ENCODE assay signal across 12 mouse cellular contexts in the genomic region with DNA sequence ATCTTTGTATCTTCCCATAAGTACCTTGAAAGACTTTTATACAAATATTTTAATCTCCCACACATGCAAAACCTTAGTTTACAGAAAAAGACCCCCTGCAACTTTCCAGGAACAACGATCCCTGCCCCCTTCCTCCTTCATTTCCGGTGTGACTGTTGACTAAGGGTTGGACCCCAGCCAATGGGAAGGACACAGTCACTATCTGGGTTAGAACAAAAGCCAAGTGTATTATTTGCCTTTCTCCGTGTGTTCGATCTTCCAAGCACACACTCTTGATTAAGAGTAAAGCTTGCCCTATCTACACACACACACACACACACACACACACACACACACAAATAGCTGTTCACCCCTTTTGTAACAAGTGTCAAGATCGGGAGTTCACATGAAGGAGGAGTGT.
DNase-seq lines count a peak whose midpoint lies in the region; ATAC-seq lines count a peak whose summit lies in the region.
"Had no signal": no experiment of that assay in that cellular context is flagged by ENCODE, and none has a peak within 500 bp of the region (broad histone marks: within the 10 kb centered on the region; RNA-seq: fewer than 3 reads in every experiment).

No protein-coding gene starts in this region.

- H3K4me3 ChIP-seq in heart, embryonic 12.5 days: no peak overlapping the region
- no peak overlapping the region for H3K4me3 ChIP-seq in hindbrain, embryonic 11.5 days (ENCODE audit: low read depth, low read length)
- no peak overlapping the region for H3K4me3 ChIP-seq in forebrain, embryonic 14.5 days (ENCODE audit: low read depth, low read length)
- H3K4me3 ChIP-seq: forebrain, embryonic 13.5 days; limb, embryonic 10.5 days had no signal

- no peak overlapping the region for H3K27ac ChIP-seq in heart, embryonic 12.5 days (ENCODE audit: poor library complexity, severe bottlenecking)
- H3K27ac ChIP-seq in hindbrain, embryonic 11.5 days (ENCODE audit: low read depth, low read length): no peak overlapping the region
- no peak overlapping the region for H3K27ac ChIP-seq in forebrain, embryonic 14.5 days (ENCODE audit: low read depth, low read length)
- H3K27ac ChIP-seq: forebrain, embryonic 13.5 days; limb, embryonic 10.5 days; macrophage had no signal

- no peak overlapping the region for H3K4me2 ChIP-seq in heart, embryonic 12.5 days
- H3K4me2 ChIP-seq in hindbrain, embryonic 11.5 days (replicated peaks; ENCODE audit: low read depth, low read length): no peak overlapping the region
- H3K4me2 ChIP-seq in forebrain, embryonic 14.5 days (ENCODE audit: low read length): no peak overlapping the region
- H3K4me2 ChIP-seq: forebrain, embryonic 13.5 days had no signal

- peaks cover 5% of the 10 kb centered on the region for H3K4me1 ChIP-seq in heart, embryonic 12.5 days (replicated peaks)
- no peaks in the 10 kb centered on the region for H3K4me1 ChIP-seq in hindbrain, embryonic 11.5 days (replicated peaks; ENCODE audit: control insufficient read depth, insufficient read depth, low read length)
- H3K4me1 ChIP-seq in forebrain, embryonic 14.5 days (ENCODE audit: control insufficient read depth, insufficient read depth, low read length): no peaks in the 10 kb centered on the region
- H3K4me1 ChIP-seq: forebrain, embryonic 13.5 days had no signal

- intact Hi-C loops in heart, postnatal 14 days (cut with DNase I): loop anchor here (10.0 kb wide), 1 partner anchor 343 kb away; no protein-coding TSS in a partner anchor

- no peak overlapping the region for H3K9ac ChIP-seq in heart, embryonic 12.5 days
- no peak overlapping the region for H3K9ac ChIP-seq in hindbrain, embryonic 11.5 days (ENCODE audit: low read depth, low read length)
- H3K9ac ChIP-seq in forebrain, embryonic 14.5 days (ENCODE audit: low read length): no peak overlapping the region
- H3K9ac ChIP-seq: forebrain, embryonic 13.5 days had no signal

- H3K27me3 ChIP-seq in heart, embryonic 12.5 days (replicated peaks): no peaks in the 10 kb centered on the region
- no peaks in the 10 kb centered on the region for H3K27me3 ChIP-seq in hindbrain, embryonic 11.5 days (ENCODE audit: control insufficient read depth, insufficient read depth, low read length)
- H3K27me3 ChIP-seq in forebrain, embryonic 14.5 days (replicated peaks; ENCODE audit: control insufficient read depth, insufficient read depth, low read length): no peaks in the 10 kb centered on the region
- H3K27me3 ChIP-seq: forebrain, embryonic 13.5 days had no signal

- H3K9me3 ChIP-seq in heart, embryonic 12.5 days (replicated peaks): no peaks in the 10 kb centered on the region
- no peaks in the 10 kb centered on the region for H3K9me3 ChIP-seq in hindbrain, embryonic 11.5 days (ENCODE audit: control insufficient read depth, low read length)
- H3K9me3 ChIP-seq in forebrain, embryonic 14.5 days (replicated peaks; ENCODE audit: control insufficient read depth, low read length): no peaks in the 10 kb centered on the region
- H3K9me3 ChIP-seq: forebrain, embryonic 13.5 days; limb, embryonic 10.5 days had no signal

- peak; percentile 11 for DNase-seq in adrenal gland, postnatal 14 days
- no peak for DNase-seq in adrenal gland, postnatal 4 days (ENCODE audit: low spot score in 2 of 2)
- DNase-seq in heart, postnatal 14 days: peak; percentile 6 to 30
- peak; percentile 8 for DNase-seq in right cerebral cortex, postnatal 14 days
- DNase-seq in right cerebral cortex, postnatal 4 days: no peak
- no peak for DNase-seq in hindbrain, embryonic 11.5 days (ENCODE audit: low spot score)
- DNase-seq in forebrain, embryonic 14.5 days (ENCODE audit: low spot score): no peak
- DNase-seq: right cerebral cortex, postnatal 25 days had no signal

- H3K36me3 ChIP-seq in heart, embryonic 12.5 days: no peaks in the 10 kb centered on the region
- H3K36me3 ChIP-seq in hindbrain, embryonic 11.5 days (ENCODE audit: control insufficient read depth, insufficient read depth, low read length): no peaks in the 10 kb centered on the region
- no peaks in the 10 kb centered on the region for H3K36me3 ChIP-seq in forebrain, embryonic 14.5 days (ENCODE audit: control insufficient read depth, insufficient read depth, low read length)
- H3K36me3 ChIP-seq: limb, embryonic 10.5 days had no signal

- WGBS in heart, embryonic 12.5 days: 38% methylated on average over 5 of the region's 5 CpGs
- 80% methylated on average over 5 of the region's 5 CpGs for WGBS in hindbrain, embryonic 11.5 days
- 64% methylated on average over 5 of the region's 5 CpGs for WGBS in forebrain, embryonic 14.5 days

- no peak for ATAC-seq in heart, embryonic 12.5 days (ENCODE audit: insufficient number of reproducible peaks, low FRiP score)
- no peak for ATAC-seq in hindbrain, embryonic 11.5 days (ENCODE audit: low FRiP score)
- ATAC-seq in forebrain, embryonic 14.5 days: no peak
- ATAC-seq: forebrain, embryonic 13.5 days had no signal

Comparison
In these comparisons a context has a peak if more than half of its experiments do, and no peak if none do; other contexts are left out.
1. DNase-seq: peak in adrenal gland, postnatal 14 days (single experiment), heart, postnatal 14 days (2 of 2) and right cerebral cortex, postnatal 14 days (single experiment); none in adrenal gland, postnatal 4 days (0 of 2), right cerebral cortex, postnatal 4 days (single experiment), hindbrain, embryonic 11.5 days (single experiment) and forebrain, embryonic 14.5 days (single experiment).